Mouse (Mus musculus): ENCODE results near the gene Pkig. TPM values are rescaled to one million over a fixed set of nuclear protein-coding genes. Genes with fewer than 3 reads are reported as not detected.

Gene Pkig
- polyA plus RNA-seq, 1 experiment from 2014 or later: 131 TPM

- Histone ChIP-seq H3K4me3 (no peak overlapping the region), H3K9ac (no peak overlapping the region), H3K4me2 (replicated peaks) (no peak overlapping the region), H3K36me3 (no peaks in the 10 kb centered on the region), H3K27me3 (no peaks in the 10 kb centered on the region), H3K4me1 (0 out of 2 replicates have a peak, but pooled peaks cover 9% of the 10 kb centered on the region), H3K9me3 (no peaks in the 10 kb centered on the region), H3K27ac (no peak overlapping the region)
- 83% methylated on average over 5 of the region's 5 CpGs for WGBS
- ATAC-seq (ENCODE audit: low FRiP score, low read depth): no peak
These were observed 50.1 kb downstream of the Pkig start for GRCm38 (mm10) chr2:163708321-163708720.

- WGBS: 73% methylated on average over 4 of the region's 6 CpGs
- H3K4me2 ChIP-seq (replicated peaks): no peak overlapping the region
These were observed 50.6 kb downstream of the Pkig start for GRCm38 (mm10) chr2:163708763-163709250.

GRCm38 (mm10) chr2:163710000-163710399, 51.8 kb downstream of the Pkig start:
- Histone ChIP-seq H3K9ac (no peak overlapping the region), H3K27me3 (no peaks in the 10 kb centered on the region), H3K4me3 (no peak overlapping the region), H3K9me3 (no peaks in the 10 kb centered on the region), H3K4me2 (replicated peaks) (no peak overlapping the region), H3K4me1 (0 out of 2 replicates have a peak, but pooled peaks cover 5% of the 10 kb centered on the region), H3K36me3 (no peaks in the 10 kb centered on the region), H3K27ac (no peak overlapping the region; the same call in 1 of the 2 replicates)
- ATAC-seq (ENCODE audit: low FRiP score, low read depth): no peak
- 90% methylated on average over 9 of the region's 9 CpGs for WGBS

More at GRCm38 (mm10) chr2:163708763-163709250, 50.6 kb downstream of the Pkig start:
- H3K9me3 ChIP-seq: no peaks in the 10 kb centered on the region
- H3K4me3 ChIP-seq: no peak overlapping the region
- no peak overlapping the region for H3K9ac ChIP-seq
- H3K36me3 ChIP-seq: no peaks in the 10 kb centered on the region
- H3K27me3 ChIP-seq: no peaks in the 10 kb centered on the region
- H3K4me1 ChIP-seq: 0 out of 2 replicates have a peak, but pooled peaks cover 6% of the 10 kb centered on the region
- H3K27ac ChIP-seq: no peak overlapping the region
- no peak for ATAC-seq (ENCODE audit: low FRiP score, low read depth)

- no peak for ATAC-seq (ENCODE audit: low FRiP score, low read depth)
- H3K27ac ChIP-seq: no peak overlapping the region
- H3K9me3 ChIP-seq: no peaks in the 10 kb centered on the region
- no peak overlapping the region for H3K4me3 ChIP-seq
- no peaks in the 10 kb centered on the region for H3K36me3 ChIP-seq
- no peaks in the 10 kb centered on the region for H3K27me3 ChIP-seq
- 80% methylated on average over 5 of the region's 5 CpGs for WGBS
- H3K9ac ChIP-seq: no peak overlapping the region
- H3K4me2 ChIP-seq (replicated peaks): no peak overlapping the region
- H3K4me1 ChIP-seq: 0 out of 2 replicates have a peak, but pooled peaks cover 5% of the 10 kb centered on the region
These were observed 52.5 kb downstream of the Pkig start for GRCm38 (mm10) chr2:163710606-163711159.

GRCm38 (mm10) chr2:163711368-163711868, 53.2 kb downstream of the Pkig start:
- H3K27ac ChIP-seq: no peak overlapping the region
- H3K27me3 ChIP-seq: no peaks in the 10 kb centered on the region

GRCm38 (mm10) chr2:163712473-163712872, 54.3 kb downstream of the Pkig start:
- Histone ChIP-seq H3K9ac (no peak overlapping the region), H3K9me3 (no peaks in the 10 kb centered on the region), H3K4me3 (no peak overlapping the region), H3K27me3 (no peaks in the 10 kb centered on the region), H3K4me2 (replicated peaks) (no peak overlapping the region), H3K4me1 (peaks cover 12% of the 10 kb centered on the region), H3K27ac (no peak overlapping the region; the same call in 1 of the 2 replicates), H3K36me3 (no peaks in the 10 kb centered on the region)
- WGBS: 67% methylated on average over 7 of the region's 7 CpGs
- no peak for ATAC-seq (ENCODE audit: low FRiP score, low read depth)

More at GRCm38 (mm10) chr2:163711368-163711868, 53.2 kb downstream of the Pkig start:
- Histone ChIP-seq H3K4me2 (replicated peaks) (no peak overlapping the region), H3K4me3 (no peak overlapping the region), H3K36me3 (no peaks in the 10 kb centered on the region), H3K9ac (no peak overlapping the region), H3K4me1 (peaks cover 12% of the 10 kb centered on the region), H3K9me3 (no peaks in the 10 kb centered on the region)
- 86% methylated on average over 8 of the region's 8 CpGs for WGBS
- no peak for ATAC-seq (ENCODE audit: low FRiP score, low read depth)

- no peak overlapping the region for H3K4me3 ChIP-seq
- WGBS: 77% methylated on average over 6 of the region's 6 CpGs
- no peaks in the 10 kb centered on the region for H3K36me3 ChIP-seq
- H3K4me2 ChIP-seq (replicated peaks): no peak overlapping the region
- H3K27me3 ChIP-seq: no peaks in the 10 kb centered on the region
- H3K9me3 ChIP-seq: no peaks in the 10 kb centered on the region
- H3K9ac ChIP-seq: 0 out of 2 replicates have a peak overlapping the region, but pooled peaks have one; percentile 13
- no peak for ATAC-seq (ENCODE audit: low FRiP score, low read depth)
- H3K4me1 ChIP-seq: peaks cover 12% of the 10 kb centered on the region
- no peak overlapping the region for H3K27ac ChIP-seq
These were observed 54.7 kb downstream of the Pkig start for GRCm38 (mm10) chr2:163712874-163713273.

GRCm38 (mm10) chr2:163713340-163713739, 55.2 kb downstream of the Pkig start:
- Histone ChIP-seq H3K27ac (no peak overlapping the region), H3K9ac (no peak overlapping the region), H3K4me1 (peaks cover 12% of the 10 kb centered on the region), H3K36me3 (no peaks in the 10 kb centered on the region), H3K9me3 (no peaks in the 10 kb centered on the region), H3K4me2 (replicated peaks) (no peak overlapping the region), H3K27me3 (no peaks in the 10 kb centered on the region), H3K4me3 (no peak overlapping the region)
- no peak for ATAC-seq (ENCODE audit: low FRiP score, low read depth)
- WGBS: 87% methylated on average over 3 of the region's 3 CpGs

- 36% methylated on average over 8 of the region's 8 CpGs for WGBS
These were observed 58.3 kb downstream of the Pkig start for GRCm38 (mm10) chr2:163716448-163716847.

GRCm38 (mm10) chr2:163716853-163717252, 58.7 kb downstream of the Pkig start:
- Histone ChIP-seq H3K4me3 (no peak overlapping the region), H3K36me3 (peaks cover 10% of the 10 kb centered on the region), H3K4me1 (peaks cover 12% of the 10 kb centered on the region), H3K9ac (peak overlapping the region; percentile 32), H3K27me3 (no peaks in the 10 kb centered on the region), H3K4me2 (replicated peaks) (no peak overlapping the region), H3K9me3 (no peaks in the 10 kb centered on the region), H3K27ac (peak overlapping the region; percentile 33; the same call in 1 of the 2 replicates)
- 8% methylated on average over 6 of the region's 6 CpGs for WGBS
- peak; percentile 51; the same call in 1 of the 2 replicates for ATAC-seq (ENCODE audit: low FRiP score, low read depth)

More at GRCm38 (mm10) chr2:163716448-163716847, 58.3 kb downstream of the Pkig start:
- no peak overlapping the region for H3K4me2 ChIP-seq (replicated peaks)
- peaks cover 6% of the 10 kb centered on the region for H3K36me3 ChIP-seq
- ATAC-seq (ENCODE audit: low FRiP score, low read depth): no peak; the same call in 1 of the 2 replicates
- no peak overlapping the region for H3K4me3 ChIP-seq
- peak overlapping the region; percentile 33; the same call in 1 of the 2 replicates for H3K27ac ChIP-seq
- H3K4me1 ChIP-seq: peaks cover 12% of the 10 kb centered on the region
- H3K9me3 ChIP-seq: no peaks in the 10 kb centered on the region
- no peaks in the 10 kb centered on the region for H3K27me3 ChIP-seq
- peak overlapping the region; percentile 32 for H3K9ac ChIP-seq

GRCm38 (mm10) chr2:163718526-163718925, 60.3 kb downstream of the Pkig start:
- peaks cover 12% of the 10 kb centered on the region for H3K4me1 ChIP-seq
- WGBS: 15% methylated on average over 2 of the region's 2 CpGs
- no peak overlapping the region for H3K4me2 ChIP-seq (replicated peaks)
- ATAC-seq (ENCODE audit: low FRiP score, low read depth): no peak
- H3K27me3 ChIP-seq: no peaks in the 10 kb centered on the region
- no peaks in the 10 kb centered on the region for H3K9me3 ChIP-seq
- no peak overlapping the region for H3K9ac ChIP-seq
- H3K36me3 ChIP-seq: peaks cover 24% of the 10 kb centered on the region
- H3K27ac ChIP-seq: no peak overlapping the region
- no peak overlapping the region for H3K4me3 ChIP-seq

GRCm38 (mm10) chr2:163718951-163719603, 60.9 kb downstream of the Pkig start:
- WGBS: 45% methylated on average over 9 of the region's 9 CpGs
- ATAC-seq (ENCODE audit: low FRiP score, low read depth): peak; percentile 73
- Histone ChIP-seq H3K4me1 (peaks cover 12% of the 10 kb centered on the region), H3K36me3 (peaks cover 24% of the 10 kb centered on the region), H3K4me2 (replicated peaks) (no peak overlapping the region), H3K4me3 (no peak overlapping the region), H3K27me3 (no peaks in the 10 kb centered on the region), H3K9me3 (no peaks in the 10 kb centered on the region), H3K27ac (no peak overlapping the region), H3K9ac (no peak overlapping the region)

Data from limb, embryonic 13.5 days (tissue).